Mouse (Mus musculus): ENCODE results near the gene Rora.

DNA sequence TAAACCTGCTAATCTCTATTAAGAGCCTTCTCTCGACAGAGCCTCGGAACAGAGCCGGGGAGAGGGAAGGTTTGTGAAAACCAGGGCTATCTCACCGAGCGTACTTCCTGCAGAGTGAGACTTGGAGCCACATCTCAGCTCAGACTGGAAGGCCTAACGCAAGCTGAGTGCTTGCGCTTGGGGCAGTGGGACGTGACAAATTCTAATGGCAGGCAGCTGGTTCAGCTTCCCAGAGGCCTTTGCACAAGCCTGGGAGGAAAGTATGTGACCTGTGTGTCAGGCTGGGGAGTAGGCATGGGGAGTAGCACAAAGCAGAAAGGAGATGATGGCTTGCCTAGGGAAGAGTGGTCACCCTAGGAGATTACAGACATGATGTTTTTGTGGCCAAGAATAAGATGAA lies 55.6 kb downstream of the Rora start:
- TF ChIP-seq CTCF (IDR thresholded peaks at IDR 0.05; ENCODE audit: borderline replicate concordance, extremely low read depth, insufficient read depth, insufficient read length) = no peak
- TF ChIP-seq POLR2A (IDR thresholded peaks at IDR 0.05; ENCODE audit: borderline replicate concordance, extremely low read depth, insufficient read depth, insufficient read length, poor library complexity, severe bottlenecking) = no peak

Measured in brain, embryonic 14.5 days (tissue).